ENCODE assay signal across 16 mouse cellular contexts in genomic region chr14:116553316-116553715, GRCm38 (mm10).
DNase-seq lines count a peak whose midpoint lies in the region; ATAC-seq and TF ChIP-seq lines count a peak whose summit lies in the region.
"Had no signal": no experiment of that assay in that cellular context is flagged by ENCODE, and none has a peak within 500 bp of the region (broad histone marks: within the 10 kb centered on the region; RNA-seq: fewer than 3 reads in every experiment).

No protein-coding gene starts in this region.

- H3K4me2 ChIP-seq in limb, embryonic 14.5 days (replicated peaks; ENCODE audit: low read depth, low read length, severe bottlenecking) = no peak overlapping the region
- peak overlapping the region; percentile 24 for H3K4me2 ChIP-seq in hindbrain, embryonic 15.5 days
- H3K4me2 ChIP-seq: embryonic facial prominence, embryonic 13.5 days; neural tube, embryonic 13.5 days had no signal

- H3K9ac ChIP-seq in limb, embryonic 14.5 days (ENCODE audit: low read depth, low read length, severe bottlenecking) = no peak overlapping the region
- no peak overlapping the region for H3K9ac ChIP-seq in hindbrain, embryonic 15.5 days
- H3K9ac ChIP-seq: embryonic facial prominence, embryonic 13.5 days; neural tube, embryonic 13.5 days had no signal

- H3K27ac ChIP-seq in limb, embryonic 14.5 days (replicated peaks; ENCODE audit: low read depth, low read length) = no peak overlapping the region
- H3K27ac ChIP-seq in limb, embryonic 10.5 days = no peak overlapping the region
- no peak overlapping the region for H3K27ac ChIP-seq in hindbrain, embryonic 15.5 days (replicated peaks)
- H3K27ac ChIP-seq: embryonic facial prominence, embryonic 13.5 days; macrophage; neural tube, embryonic 13.5 days had no signal

- ATAC-seq in limb, embryonic 14.5 days (ENCODE audit: low FRiP score, low read depth) = no peak
- no peak for ATAC-seq in hindbrain, embryonic 15.5 days (ENCODE audit: low FRiP score, low read depth)

- no peaks in the 10 kb centered on the region for H3K9me3 ChIP-seq in limb, embryonic 14.5 days (ENCODE audit: control insufficient read depth, low read length)
- H3K9me3 ChIP-seq in limb, embryonic 10.5 days (replicated peaks) = no peaks in the 10 kb centered on the region
- H3K9me3 ChIP-seq in hindbrain, embryonic 15.5 days = no peaks in the 10 kb centered on the region
- H3K9me3 ChIP-seq: embryonic facial prominence, embryonic 13.5 days; neural tube, embryonic 13.5 days had no signal

- TF ChIP-seq POLR2A in limb, embryonic 14.5 days (IDR thresholded peaks at IDR 0.05; ENCODE audit: borderline replicate concordance, extremely low read depth, insufficient read depth, insufficient read length) = no peak

- no peaks in the 10 kb centered on the region for H3K36me3 ChIP-seq in limb, embryonic 14.5 days (ENCODE audit: control insufficient read depth, insufficient read depth, low read length)
- no peaks in the 10 kb centered on the region for H3K36me3 ChIP-seq in limb, embryonic 10.5 days
- no peaks in the 10 kb centered on the region for H3K36me3 ChIP-seq in hindbrain, embryonic 15.5 days
- H3K36me3 ChIP-seq: embryonic facial prominence, embryonic 13.5 days; neural tube, embryonic 13.5 days had no signal

- 67% methylated on average over 7 of the region's 7 CpGs for WGBS in limb, embryonic 14.5 days
- 77% methylated on average over 7 of the region's 7 CpGs for WGBS in limb, embryonic 10.5 days
- 21% methylated on average over 7 of the region's 7 CpGs for WGBS in hindbrain, embryonic 15.5 days

- H3K4me1 ChIP-seq in limb, embryonic 14.5 days (ENCODE audit: control insufficient read depth, insufficient read depth, low read length) = no peaks in the 10 kb centered on the region
- peaks cover 13% of the 10 kb centered on the region for H3K4me1 ChIP-seq in limb, embryonic 10.5 days
- H3K4me1 ChIP-seq in hindbrain, embryonic 15.5 days (replicated peaks) = no peaks in the 10 kb centered on the region

- peak; percentile 6 for DNase-seq in limb, embryonic 14.5 days (ENCODE audit: low spot score)
- DNase-seq in limb, embryonic 10.5 days (ENCODE audit: low spot score) = no peak
- peak; percentile 19 for DNase-seq in brain, adult 2 months (ENCODE audit: low read depth, low spot score)
- peak; percentile 37 for DNase-seq in embryo, embryonic 11 days
- no peak for DNase-seq in heart, adult 18-20 months
- DNase-seq in kidney, adult 18-20 months = no peak
- DNase-seq in urinary bladder, adult 18-20 months (ENCODE audit: low spot score in 2 of 2) = no peak
- DNase-seq: adrenal gland, postnatal 36 days; cerebellum, postnatal 25 days; kidney, adult 9 months; lung, adult 18-20 months; thymus, postnatal 36 days had no signal

- no peaks in the 10 kb centered on the region for H3K27me3 ChIP-seq in limb, embryonic 14.5 days (ENCODE audit: control insufficient read depth, insufficient read depth, low read length)
- no peaks in the 10 kb centered on the region for H3K27me3 ChIP-seq in limb, embryonic 10.5 days (ENCODE audit: low read depth, poor library complexity, severe bottlenecking)
- no peaks in the 10 kb centered on the region for H3K27me3 ChIP-seq in hindbrain, embryonic 15.5 days
- H3K27me3 ChIP-seq: embryonic facial prominence, embryonic 13.5 days; neural tube, embryonic 13.5 days had no signal

- no peak overlapping the region for H3K4me3 ChIP-seq in limb, embryonic 14.5 days (replicated peaks; ENCODE audit: low read length)
- H3K4me3 ChIP-seq in limb, embryonic 10.5 days = no peak overlapping the region
- no peak overlapping the region for H3K4me3 ChIP-seq in hindbrain, embryonic 15.5 days
- H3K4me3 ChIP-seq: embryonic facial prominence, embryonic 13.5 days; neural tube, embryonic 13.5 days had no signal

Comparison
In these comparisons a context has a peak if more than half of its experiments do, and no peak if none do; other contexts are left out.
1. DNase-seq: peak in limb, embryonic 14.5 days (single experiment), brain, adult 2 months (single experiment) and embryo, embryonic 11 days (single experiment); none in limb, embryonic 10.5 days (single experiment), heart, adult 18-20 months (0 of 2), kidney, adult 18-20 months (single experiment) and urinary bladder, adult 18-20 months (0 of 2).